Mouse (Mus musculus) left cerebral cortex, postnatal 10 days (tissue): ENCODE data around the gene Ccr10. TPM values are rescaled to one million over a fixed set of nuclear protein-coding genes. Genes with fewer than 3 reads are reported as not detected.
"Not testable (repeated sequence)": the region's sequence is repeated elsewhere in the genome, so short reads cannot be mapped to it uniquely, and the experiment has no call there.

Experiments used
- DNase-seq, 2 experiments: peaks; one replicate each; pipeline ENCODE4 v3.0.0; 2021 to 2022; ENCODE audit warnings: low spot score in 2 of 2, mixed read lengths in 1 of 2; ENCODE audit errors: extremely low spot score in 1 of 2
- intact Hi-C: fragments of 180-260 bp; cut with DNase I; formaldehyde crosslinking; loops from one replicate; pipeline ENCODE4 v1.15.1; 2025
- microRNA-seq: library from miRNA; unstranded; fragments of <30 nt; microRNA quantifications from one replicate; pipeline ENCODE4 v1.2.0, GENCODE M21; 2022
- total RNA-seq, 2 experiments: library from RNA; stranded (reverse); gene quantifications; 2 replicates each; pipeline ENCODE4 v1.2.3; 2021

Gene Ccr10
- total RNA-seq, 2 experiments from 2014 or later = 0.41 TPM; not detected in 1

- intact Hi-C loops = no loop called here
- DNase-seq = peak in 1 of 2 experiments; percentile 55
Observed at GRCm38 (mm10) chr11:101140164-101140819, 35.0 kb downstream of the Ccr10 start.

GRCm38 (mm10) chr11:101138536-101139181 lies 36.6 kb downstream of the Ccr10 start:
- no peak for DNase-seq
- intact Hi-C loops = no loop called here

- no peak for DNase-seq
- intact Hi-C loops = no loop called here
Observed at GRCm38 (mm10) chr11:101137000-101137399, 38.2 kb downstream of the Ccr10 start.

- DNase-seq = no peak
Observed at GRCm38 (mm10) chr11:101134217-101134865, 40.9 kb downstream of the Ccr10 start.

GRCm38 (mm10) chr11:101133037-101133436 lies 42.2 kb downstream of the Ccr10 start:
- intact Hi-C loops = loop anchor here (5.0 kb wide), 1 partner anchor 39 kb away; the partner anchor contains the start of genes Cntnap1 and Plekhh3
- DNase-seq = no peak

More at GRCm38 (mm10) chr11:101134217-101134865, 40.9 kb downstream of the Ccr10 start:
- intact Hi-C loops = loop anchor here (5.0 kb wide), 1 partner anchor 38 kb away; the partner anchor contains the start of genes Cntnap1 and Plekhh3

- DNase-seq = peak in 1 of 2 experiments; percentile 56
- intact Hi-C loops = loop anchor here (5.0 kb wide), 1 partner anchor 41 kb away; the partner anchor contains the start of genes Cntnap1 and Plekhh3
Observed at GRCm38 (mm10) chr11:101131701-101132100, 43.5 kb downstream of the Ccr10 start.

GRCm38 (mm10) chr11:101131187-101131586 lies 44.1 kb downstream of the Ccr10 start:
- intact Hi-C loops = loop anchor here (5.0 kb wide), 1 partner anchor 41 kb away; the partner anchor contains the start of genes Cntnap1 and Plekhh3
- no peak for DNase-seq

- intact Hi-C loops = loop anchor here (5.0 kb wide), 1 partner anchor 42 kb away; the partner anchor contains the start of genes Cntnap1 and Plekhh3
- DNase-seq = peak in 1 of 2 experiments; percentile 41
Observed at GRCm38 (mm10) chr11:101130056-101130756, 45.0 kb downstream of the Ccr10 start.

GRCm38 (mm10) chr11:101128996-101129577 lies 46.2 kb downstream of the Ccr10 start:
- intact Hi-C loops = no loop called here

GRCm38 (mm10) chr11:101127075-101127474 lies 48.2 kb downstream of the Ccr10 start:
- intact Hi-C loops = no loop called here
- DNase-seq = no peak

More at GRCm38 (mm10) chr11:101128996-101129577, 46.2 kb downstream of the Ccr10 start:
- no peak for DNase-seq

- intact Hi-C loops, DNase-seq: not testable (repeated sequence)
Observed at GRCm38 (mm10) chr11:101125008-101125407, 50.2 kb downstream of the Ccr10 start.

GRCm38 (mm10) chr11:101124494-101124893 lies 50.7 kb downstream of the Ccr10 start:
- DNase-seq, intact Hi-C loops: not testable (repeated sequence)

Small RNA genes within 50 kb of the gene (microRNA-seq; reads per million reads assigned to microRNA genes)
- not detected for gene Gm27626

Other genes starting within 250 kb of the Ccr10 start
- gene Stat3, start 235.9 kb downstream of the Ccr10 start, total RNA-seq = 10 to 100 TPM; 32.1 to 36.7 TPM
- 10 to 100 TPM; 17.9 to 20.9 TPM for gene Cavin1, start 204.6 kb downstream of the Ccr10 start, total RNA-seq
- 100 to 1,000 TPM; 435 to 454 TPM for gene Atp6v0a1, start 166.0 kb downstream of the Ccr10 start, total RNA-seq
- 10 to 100 TPM in 1 of 2 experiments, 1 to 10 TPM in 1; 9.4 to 10.2 TPM for gene Naglu, start 105.4 kb downstream of the Ccr10 start, total RNA-seq
- gene Hsd17b1, start 97.0 kb downstream of the Ccr10 start, total RNA-seq = under 1 TPM; 0.43 to 0.79 TPM
- 10 to 100 TPM; 32.3 to 32.4 TPM for gene Coasy, start 92.9 kb downstream of the Ccr10 start, total RNA-seq
- gene Mlx, start 88.2 kb downstream of the Ccr10 start, total RNA-seq = 10 to 100 TPM; 52.8 to 55.8 TPM
- 1 to 10 TPM; 4.4 to 4.8 TPM for gene Psmc3ip, start 80.0 kb downstream of the Ccr10 start, total RNA-seq
- 10 to 100 TPM; 54.5 to 55.0 TPM for gene Retreg3, start 55.5 kb downstream of the Ccr10 start, total RNA-seq
- gene Tubg1, start 55.5 kb downstream of the Ccr10 start, total RNA-seq = 10 to 100 TPM; 45.6 to 49.6 TPM
- 10 to 100 TPM; 46.6 to 48.8 TPM for gene Tubg2, start 19.5 kb downstream of the Ccr10 start, total RNA-seq
- gene Cntnap1, start 4.9 kb downstream of the Ccr10 start, total RNA-seq = 10 to 100 TPM; 44.2 to 54.1 TPM
- 1 to 10 TPM; 5.9 to 8.0 TPM for gene Plekhh3, start 4.1 kb downstream of the Ccr10 start, total RNA-seq
- gene Ezh1, start 51.0 kb upstream of the Ccr10 start, total RNA-seq = 10 to 100 TPM; 26.4 to 28.3 TPM
- 10 to 100 TPM; 57.4 to 59.1 TPM for gene Ramp2, start 70.6 kb upstream of the Ccr10 start, total RNA-seq
- gene Vps25, start 78.3 kb upstream of the Ccr10 start, total RNA-seq = 10 to 100 TPM; 80.9 to 82.0 TPM
- 1 to 10 TPM; 4.2 to 4.5 TPM for gene Wnk4, start 85.1 kb upstream of the Ccr10 start, total RNA-seq
- gene Cntd1, start 103.6 kb upstream of the Ccr10 start, total RNA-seq = under 1 TPM; 0.15 to 0.41 TPM
- gene Coa3, start 103.7 kb upstream of the Ccr10 start, total RNA-seq = 100 to 1,000 TPM in 1 of 2 experiments, 10 to 100 TPM in 1; 95.7 to 101 TPM
- 100 to 1,000 TPM; 174 to 188 TPM for gene Becn1, start 126.8 kb upstream of the Ccr10 start, total RNA-seq
- 100 to 1,000 TPM; 100 to 108 TPM for gene Psme3, start 140.8 kb upstream of the Ccr10 start, total RNA-seq
- 1 to 10 TPM; 3.2 to 3.4 TPM for gene Aoc2, start 149.6 kb upstream of the Ccr10 start, total RNA-seq
- gene Aoc3, start 155.2 kb upstream of the Ccr10 start, total RNA-seq = 1 to 10 TPM; 1.4 to 2.0 TPM
- not detected for gene G6pc, start 192.1 kb upstream of the Ccr10 start, total RNA-seq
- 10 to 100 TPM; 45.1 to 45.2 TPM for gene Aarsd1, start 242.2 kb upstream of the Ccr10 start, total RNA-seq
- 1 to 10 TPM; 6.4 to 6.9 TPM for gene Gm27029, start 249.4 kb upstream of the Ccr10 start, total RNA-seq
- gene Rundc1, start 249.6 kb upstream of the Ccr10 start, total RNA-seq = 10 to 100 TPM; 24.4 to 26.0 TPM
- 1 to 10 TPM; 3.4 TPM for gene Ptges3l, start 249.9 kb upstream of the Ccr10 start, total RNA-seq